8 mouse cellular contexts compared by ENCODE assay signal in the genomic region with DNA sequence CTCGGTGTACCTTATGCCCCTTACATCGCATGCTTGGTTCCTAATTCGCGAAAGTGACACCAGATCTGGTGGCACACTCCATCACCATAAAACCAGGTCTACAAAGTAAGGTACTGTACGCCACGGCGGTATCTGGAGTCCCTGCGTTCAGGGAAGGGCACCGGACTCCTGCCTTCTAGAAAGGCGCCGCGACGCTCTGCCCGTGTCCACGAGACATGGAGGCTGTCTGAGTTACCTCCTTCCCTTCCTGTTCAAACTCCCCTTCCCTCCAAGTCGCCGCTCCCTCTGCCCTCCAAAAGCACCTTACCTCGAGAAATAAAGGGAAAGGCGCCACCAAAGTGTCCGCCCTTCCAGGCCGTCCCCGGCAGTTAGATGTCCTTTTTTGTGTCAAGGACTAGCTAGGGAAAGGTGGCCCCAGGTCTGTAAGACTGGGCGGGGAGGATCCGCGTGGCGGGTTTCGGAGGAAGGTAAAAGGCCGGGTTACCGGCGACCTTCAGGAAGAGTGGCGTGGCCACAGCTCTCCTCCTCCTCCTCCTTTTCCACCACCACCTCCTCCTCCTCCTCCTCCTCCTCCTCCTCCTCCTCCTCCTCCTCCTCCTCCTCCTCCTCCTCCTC. TPM values are rescaled to one million over a fixed set of nuclear protein-coding genes. Genes with fewer than 3 reads are reported as not detected.
DNase-seq lines count a peak whose midpoint lies in the region; ATAC-seq and TF ChIP-seq lines count a peak whose summit lies in the region.

No protein-coding gene starts in this region.

- H3K9ac ChIP-seq in forebrain, embryonic 15.5 days (replicated peaks): peak overlapping the region; percentile 100
- peak overlapping the region; percentile 70 for H3K9ac ChIP-seq in kidney, postnatal 0 days (ENCODE audit: low read depth, low read length)

- H3K27ac ChIP-seq in forebrain, embryonic 15.5 days (replicated peaks): peak overlapping the region; percentile 100
- peak overlapping the region; percentile 93 for H3K27ac ChIP-seq in kidney, postnatal 0 days
- peak overlapping the region; percentile 78 for H3K27ac ChIP-seq in small intestine, adult 2 months (ENCODE audit: insufficient read depth, low read depth, low read length)

- peaks cover 32% of the 10 kb centered on the region for H3K4me1 ChIP-seq in forebrain, embryonic 15.5 days
- H3K4me1 ChIP-seq in kidney, postnatal 0 days (replicated peaks; ENCODE audit: insufficient read depth, low read length): no peaks in the 10 kb centered on the region; the same call in 1 of the 2 replicates
- H3K4me1 ChIP-seq in small intestine, adult 2 months (ENCODE audit: control insufficient read depth, insufficient read depth, insufficient read length, low read length): peaks cover 2% of the 10 kb centered on the region; the same call in 1 of the 2 replicates

- ATAC-seq in forebrain, embryonic 15.5 days (replicated peaks): peak; percentile 21; the same call in 1 of the 2 replicates
- ATAC-seq in kidney, postnatal 0 days (replicated peaks; ENCODE audit: low FRiP score, low read depth): 0 out of 2 replicates have a peak, but pooled peaks have one; percentile 3
- ATAC-seq in megakaryocyte, adult 5-6 weeks (ENCODE audit: poor library complexity, severe bottlenecking): peak; percentile 8

- no peaks in the 10 kb centered on the region for H3K27me3 ChIP-seq in forebrain, embryonic 15.5 days
- no peaks in the 10 kb centered on the region for H3K27me3 ChIP-seq in kidney, postnatal 0 days (ENCODE audit: insufficient read depth, low read length)
- H3K27me3 ChIP-seq in small intestine, adult 2 months (ENCODE audit: control insufficient read depth, insufficient read depth, low read length): no peaks in the 10 kb centered on the region

- H3K36me3 ChIP-seq in forebrain, embryonic 15.5 days: no peaks in the 10 kb centered on the region
- no peaks in the 10 kb centered on the region for H3K36me3 ChIP-seq in kidney, postnatal 0 days (ENCODE audit: insufficient read depth, low read length)
- H3K36me3 ChIP-seq in small intestine, adult 2 months (ENCODE audit: control insufficient read depth, insufficient read depth, low read length): no peaks in the 10 kb centered on the region

- H3K4me2 ChIP-seq in forebrain, embryonic 15.5 days (replicated peaks): peak overlapping the region; percentile 78
- H3K4me2 ChIP-seq in kidney, postnatal 0 days (ENCODE audit: low read length): peak overlapping the region; percentile 94

- no peak for TF ChIP-seq CTCF in kidney, postnatal 0 days (IDR thresholded peaks at IDR 0.05; ENCODE audit: low read depth)
- no peak for TF ChIP-seq CTCF in small intestine, adult 2 months (IDR thresholded peaks at IDR 0.05; ENCODE audit: extremely low read depth, insufficient read length, insufficient replicate concordance, low read depth, low read length)

- no peaks in the 10 kb centered on the region for H3K9me3 ChIP-seq in forebrain, embryonic 15.5 days
- no peaks in the 10 kb centered on the region for H3K9me3 ChIP-seq in kidney, postnatal 0 days (replicated peaks; ENCODE audit: low read length)

- peak overlapping the region; percentile 96 for H3K4me3 ChIP-seq in forebrain, embryonic 15.5 days
- H3K4me3 ChIP-seq in kidney, postnatal 0 days (replicated peaks; ENCODE audit: low read depth, low read length): peak overlapping the region; percentile 58
- peak overlapping the region; percentile 86 for H3K4me3 ChIP-seq in small intestine, adult 2 months (ENCODE audit: low read depth, low read length)

- TF ChIP-seq POLR2A in small intestine, adult 2 months (IDR thresholded peaks at IDR 0.05; ENCODE audit: low read depth, low read length): no peak

- WGBS in forebrain, embryonic 15.5 days: under 1% methylated on average over 31 of the region's 31 CpGs
- under 1% methylated on average over 31 of the region's 31 CpGs for WGBS in kidney, postnatal 0 days
- WGBS in small intestine, adult 2 months: under 1% methylated on average over 31 of the region's 31 CpGs

- peak; percentile 40 for DNase-seq in ovary, postnatal 36 days (ENCODE audit: low spot score)
- no peak for DNase-seq in ovary, postnatal 10 days (ENCODE audit: low spot score)
- DNase-seq in cerebellum, adult 18-20 months: peak; percentile 50 to 62
- DNase-seq in kidney, postnatal 0 days (ENCODE audit: low spot score): peak; percentile 36
- DNase-seq in gastrocnemius, postnatal 10 days: no peak

RNA-seq across cellular contexts. Expression of gene Slc38a1, which starts 0.8 kb away (rescaled TPM):
- polyA plus RNA-seq in forebrain, embryonic 15.5 days (2015; fragmentation: Nextera tagmentation; extraction: Ambion mirVana): 145 and 147 TPM in 2 replicates
- 44.3 and 56.2 TPM in 2 replicates for polyA plus RNA-seq in kidney, postnatal 0 days (2015; fragmentation: Nextera tagmentation; extraction: Ambion mirVana)
- total RNA-seq in megakaryocyte, adult 5-6 weeks (2015): 58.7 and 69.9 TPM in 2 replicates
- total RNA-seq in megakaryocyte, adult 5-6 weeks (2017): 43.8 and 48.4 TPM in 2 replicates
- polyA plus RNA-seq in small intestine, adult 2 months (2012; rRNA removed): 6.6 and 15.0 TPM in 2 replicates
- 1 to 10 TPM; 6.9 to 9.3 TPM for total RNA-seq in gastrocnemius, postnatal 10 days (2021)

RNA-seq across cellular contexts. Expression of gene Slc38a2, which starts 57.6 kb away (rescaled TPM):
- 156 and 157 TPM in 2 replicates for polyA plus RNA-seq in forebrain, embryonic 15.5 days (2015; fragmentation: Nextera tagmentation; extraction: Ambion mirVana)
- 111 and 113 TPM in 2 replicates for polyA plus RNA-seq in kidney, postnatal 0 days (2015; fragmentation: Nextera tagmentation; extraction: Ambion mirVana)
- 125 and 137 TPM in 2 replicates for total RNA-seq in megakaryocyte, adult 5-6 weeks (2015)
- 63.8 and 68.3 TPM in 2 replicates for total RNA-seq in megakaryocyte, adult 5-6 weeks (2017)
- 10.3 and 13.9 TPM in 2 replicates for polyA plus RNA-seq in small intestine, adult 2 months (2012; rRNA removed)
- total RNA-seq in gastrocnemius, postnatal 10 days (2021): 10 to 100 TPM; 80.2 to 88.9 TPM

Comparison
In these comparisons a context has a peak if more than half of its experiments do, and no peak if none do; other contexts are left out.
1. DNase-seq: peak in ovary, postnatal 36 days (single experiment), cerebellum, adult 18-20 months (2 of 2) and kidney, postnatal 0 days (single experiment); none in ovary, postnatal 10 days (single experiment) and gastrocnemius, postnatal 10 days (single experiment).
2. Peak in every context shown above with its lines, with median percentiles within 50 percentile points of each other: ATAC-seq, H3K27ac ChIP-seq and H3K4me3 ChIP-seq.